Mouse (Mus musculus): Measurements from ENCODE around the gene Arl8b. TPM values are rescaled to one million over a fixed set of nuclear protein-coding genes. Genes with fewer than 3 reads are reported as not detected.

Arl8b gene
- polyA plus RNA-seq (2014; fragmentation: Illumina TruSeq; extraction: RNeasy Lipid Tissue Mini Kit (QIAGEN cat#74804); ENCODE audit: low read depth, low replicate concordance), result 133 TPM

GRCm38 (mm10) chr6:108782526-108783183 lies at the start of gene Arl8b:
Gene Arl8b (plus strand): TSS chr6:108783099.

GRCm38 (mm10) chr6:108828234-108828868 lies 45.5 kb downstream of the Arl8b start, which contains the start of gene Edem1:
Gene Edem1 (plus strand): TSS chr6:108828641.

Other genes starting within 250 kb of the Arl8b start
- gene Bhlhe40, start 122.5 kb upstream of the Arl8b start, polyA plus RNA-seq (2014; fragmentation: Illumina TruSeq; extraction: RNeasy Lipid Tissue Mini Kit (QIAGEN cat#74804); ENCODE audit: low read depth, low replicate concordance), result 49.7 TPM
- gene Edem1, start 45.5 kb downstream of the Arl8b start, polyA plus RNA-seq (2014; fragmentation: Illumina TruSeq; extraction: RNeasy Lipid Tissue Mini Kit (QIAGEN cat#74804); ENCODE audit: low read depth, low replicate concordance), result 223 TPM